Comparison of ENCODE assay signal across 19 mouse cellular contexts in genomic region chr6:30263053-30263452, GRCm38 (mm10). TPM values are rescaled to one million over a fixed set of nuclear protein-coding genes. Genes with fewer than 3 reads are reported as not detected.
DNase-seq lines count a peak whose midpoint lies in the region; ATAC-seq and TF ChIP-seq lines count a peak whose summit lies in the region.
"Had no signal": no experiment of that assay in that cellular context is flagged by ENCODE, and none has a peak within 500 bp of the region (broad histone marks: within the 10 kb centered on the region; RNA-seq: fewer than 3 reads in every experiment).

No protein-coding gene starts in this region.

- WGBS in kidney, embryonic 16.5 days = 66% methylated on average over 4 of the region's 4 CpGs

- no peak overlapping the region for H3K4me2 ChIP-seq in kidney, embryonic 16.5 days (replicated peaks; ENCODE audit: low read depth, low read length)
- H3K4me2 ChIP-seq: embryonic facial prominence, embryonic 13.5 days; hindbrain, embryonic 15.5 days; liver, embryonic 11.5 days; midbrain, embryonic 12.5 days; neural tube, embryonic 13.5 days had no signal

- no peaks in the 10 kb centered on the region for H3K9me3 ChIP-seq in kidney, embryonic 16.5 days (ENCODE audit: low read length)
- H3K9me3 ChIP-seq: embryonic facial prominence, embryonic 13.5 days; hindbrain, embryonic 15.5 days; midbrain, embryonic 12.5 days; neural tube, embryonic 13.5 days had no signal

- intact Hi-C loops in gastrocnemius, adult 2 months (cut with DNase I) = no loop called here
- intact Hi-C loops in gastrocnemius, postnatal 14 days (cut with DNase I; ENCODE audit: low total_unique reads) = no loop called here

- no peak overlapping the region for H3K4me3 ChIP-seq in gastrocnemius, adult 2 months
- no peak overlapping the region for H3K4me3 ChIP-seq in kidney, embryonic 16.5 days (ENCODE audit: low read length)
- H3K4me3 ChIP-seq: embryonic facial prominence, embryonic 13.5 days; hindbrain, embryonic 15.5 days; left cerebral cortex, adult 2 months; midbrain, embryonic 12.5 days; neural tube, embryonic 13.5 days had no signal

- no peaks in the 10 kb centered on the region for H3K27me3 ChIP-seq in kidney, embryonic 16.5 days (ENCODE audit: insufficient read depth, low read length)
- H3K27me3 ChIP-seq: embryonic facial prominence, embryonic 13.5 days; hindbrain, embryonic 15.5 days; midbrain, embryonic 12.5 days; neural tube, embryonic 13.5 days; Patski had no signal

- no peak for ATAC-seq in kidney, embryonic 16.5 days (ENCODE audit: low FRiP score, low TSS enrichment)
- ATAC-seq: forebrain, embryonic 14.5 days; Patski had no signal

- peaks cover 49% of the 10 kb centered on the region for H3K36me3 ChIP-seq in kidney, embryonic 16.5 days (ENCODE audit: insufficient read depth, low read length)

- H3K27ac ChIP-seq in gastrocnemius, adult 2 months = 0 out of 2 replicates have a peak overlapping the region, but pooled peaks have one; percentile 12
- no peak overlapping the region for H3K27ac ChIP-seq in kidney, embryonic 16.5 days (ENCODE audit: low read length)
- H3K27ac ChIP-seq: embryonic facial prominence, embryonic 13.5 days; hindbrain, embryonic 15.5 days; left cerebral cortex, adult 2 months; midbrain, embryonic 12.5 days; neural tube, embryonic 13.5 days had no signal

- DNase-seq in gastrocnemius, adult 2 months = no peak
- no peak for DNase-seq in gastrocnemius, postnatal 14 days
- peak; percentile 45 for DNase-seq in kidney, postnatal 14 days
- peak; percentile 46 for DNase-seq in 3T3-L1 (ENCODE audit: low read depth, low spot score)
- peak; percentile 31 for DNase-seq in brain, adult 2 months (ENCODE audit: low read depth, low spot score)
- no peak for DNase-seq in layer of hippocampus, postnatal 14 days (ENCODE audit: low spot score in 2 of 2)
- no peak for DNase-seq in gastrocnemius, adult 8-10 months (ENCODE audit: low spot score in 2 of 2)
- DNase-seq: gastrocnemius, postnatal 36 days; right cerebral cortex, adult 18-20 months; thymus, postnatal 25 days had no signal

- no peak overlapping the region for H3K9ac ChIP-seq in kidney, embryonic 16.5 days (replicated peaks; ENCODE audit: low read length)
- H3K9ac ChIP-seq: embryonic facial prominence, embryonic 13.5 days; hindbrain, embryonic 15.5 days; midbrain, embryonic 12.5 days; neural tube, embryonic 13.5 days had no signal

- H3K4me1 ChIP-seq in kidney, embryonic 16.5 days (ENCODE audit: insufficient read depth, low read length) = 0 out of 2 replicates have a peak, but pooled peaks cover 6% of the 10 kb centered on the region
- H3K4me1 ChIP-seq: hindbrain, embryonic 15.5 days; midbrain, embryonic 12.5 days had no signal

- TF ChIP-seq CTCF in gastrocnemius, adult 2 months (IDR thresholded peaks at IDR 0.05) = no peak

RNA-seq across cellular contexts. Expression of gene Ube2h, which starts 41.3 kb away (rescaled TPM):
- 10 to 100 TPM; 39.6 to 81.2 TPM for total RNA-seq in gastrocnemius, adult 2 months (2021)
- 10 to 100 TPM; 55.3 to 58.6 TPM for total RNA-seq in gastrocnemius, postnatal 14 days (2021)
- polyA plus RNA-seq in kidney, embryonic 16.5 days (2015; fragmentation: Nextera tagmentation; extraction: Ambion mirVana) = 53.7 and 55.5 TPM in 2 replicates
- total RNA-seq in layer of hippocampus, postnatal 14 days (2021) = 10 to 100 TPM; 86.8 to 94.7 TPM
- 10 to 100 TPM; 47.9 to 63.1 (median 52.5) TPM for total RNA-seq in gastrocnemius, adult 8-10 months (2022)

Comparison
In these comparisons a context has a peak if more than half of its experiments do, and no peak if none do; other contexts are left out.
1. DNase-seq: peak in kidney, postnatal 14 days (single experiment), 3T3-L1 (single experiment) and brain, adult 2 months (single experiment); none in gastrocnemius, adult 2 months (single experiment), gastrocnemius, postnatal 14 days (single experiment), layer of hippocampus, postnatal 14 days (0 of 2) and gastrocnemius, adult 8-10 months (0 of 2).